ENCODE assay signal across 17 mouse cellular contexts in the genomic region with DNA sequence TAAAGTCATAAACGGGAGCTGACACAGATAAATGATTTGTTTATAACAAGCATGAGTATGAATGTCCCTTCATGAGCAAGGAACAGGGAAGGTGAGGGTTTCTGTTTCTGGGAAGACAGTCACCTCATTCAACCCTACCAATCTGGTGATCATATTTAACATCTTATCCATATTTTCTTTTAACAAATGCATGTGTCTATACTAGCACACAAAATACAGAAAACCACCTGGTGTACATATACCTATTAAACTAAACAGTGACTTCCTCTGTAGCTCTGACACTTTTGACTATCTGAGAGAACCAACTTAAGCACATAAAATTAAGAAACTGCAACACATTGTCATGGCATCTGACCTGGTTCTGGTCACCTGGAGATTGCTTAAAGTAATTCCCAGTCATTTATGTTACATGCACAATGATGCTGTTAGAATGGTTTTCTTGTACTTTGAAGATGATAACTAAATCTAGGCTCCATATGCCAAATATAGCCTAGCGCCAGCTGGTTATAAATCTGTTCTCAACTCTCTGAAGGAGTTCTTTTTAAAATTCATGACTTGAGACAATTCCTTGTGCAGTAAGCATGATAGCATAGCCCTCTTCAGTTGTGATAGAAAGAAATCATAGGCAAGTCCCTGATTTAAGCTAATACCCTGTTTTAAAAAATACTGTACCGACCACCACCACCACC.
A peak's percentile ranks its signal among the peaks of the same experiment; 100 is the strongest.
DNase-seq lines count a peak whose midpoint lies in the region; ATAC-seq lines count a peak whose summit lies in the region.
"Had no signal": no experiment of that assay in that cellular context is flagged by ENCODE, and none has a peak within 500 bp of the region (broad histone marks: within the 10 kb centered on the region; RNA-seq: fewer than 3 reads in every experiment).

No protein-coding gene starts in this region.

- DNase-seq in forebrain, embryonic 14.5 days (ENCODE audit: low spot score): peak; percentile 71
- DNase-seq in forebrain, embryonic 11.5 days (ENCODE audit: low spot score): no peak
- DNase-seq in brain, embryonic 18.5 days (ENCODE audit: low read depth, low spot score): peak; percentile 78
- DNase-seq in layer of hippocampus, adult 8-10 months (ENCODE audit: low spot score in 2 of 2): peak; percentile 63 to 64
- peak; percentile 30 to 60 for DNase-seq in left cerebral cortex, postnatal 36 days (ENCODE audit: low spot score in 2 of 2)
- DNase-seq: cerebellum, adult 8-10 months; heart, adult 2 months; kidney, adult 8-10 months; kidney, postnatal 4 days; lung, postnatal 14 days had no signal

- H3K9ac ChIP-seq in forebrain, embryonic 14.5 days (ENCODE audit: low read length): no peak overlapping the region
- H3K9ac ChIP-seq in forebrain, embryonic 11.5 days (ENCODE audit: low read length): no peak overlapping the region
- H3K9ac ChIP-seq in hindbrain, embryonic 16.5 days (ENCODE audit: low read depth, low read length): no peak overlapping the region
- H3K9ac ChIP-seq: limb, embryonic 13.5 days; liver, embryonic 15.5 days; neural tube, embryonic 15.5 days had no signal

- ATAC-seq in forebrain, embryonic 14.5 days: peak; percentile 81
- no peak for ATAC-seq in forebrain, embryonic 11.5 days (replicated peaks; ENCODE audit: low FRiP score)
- ATAC-seq in megakaryocyte-erythroid progenitor cell, adult 5-6 weeks (replicated peaks; ENCODE audit: low FRiP score, low TSS enrichment, poor library complexity, severe bottlenecking): no peak
- no peak for ATAC-seq in hindbrain, embryonic 16.5 days
- ATAC-seq in CD4-positive, CD25-positive, alpha-beta regulatory T cell, adult 4 months: no peak

- H3K4me2 ChIP-seq in forebrain, embryonic 14.5 days (ENCODE audit: low read length): no peak overlapping the region
- H3K4me2 ChIP-seq in forebrain, embryonic 11.5 days (ENCODE audit: low read depth, low read length, severe bottlenecking): no peak overlapping the region
- no peak overlapping the region for H3K4me2 ChIP-seq in hindbrain, embryonic 16.5 days (ENCODE audit: low read length)
- H3K4me2 ChIP-seq: limb, embryonic 13.5 days; liver, embryonic 15.5 days; neural tube, embryonic 15.5 days had no signal

- WGBS in forebrain, embryonic 14.5 days: 75% methylated on average over 3 of the region's 3 CpGs
- 91% methylated on average over 3 of the region's 3 CpGs for WGBS in forebrain, embryonic 11.5 days
- WGBS in hindbrain, embryonic 16.5 days: 81% methylated on average over 3 of the region's 3 CpGs

- no peak overlapping the region for H3K4me3 ChIP-seq in forebrain, embryonic 14.5 days (ENCODE audit: low read depth, low read length)
- H3K4me3 ChIP-seq in forebrain, embryonic 11.5 days (ENCODE audit: low read depth, low read length): no peak overlapping the region
- H3K4me3 ChIP-seq in hindbrain, embryonic 16.5 days (ENCODE audit: low read length): no peak overlapping the region
- H3K4me3 ChIP-seq: heart, adult 2 months; limb, embryonic 13.5 days; liver, embryonic 15.5 days; midbrain, embryonic 10.5 days; neural tube, embryonic 15.5 days had no signal

- H3K9me3 ChIP-seq in forebrain, embryonic 14.5 days (replicated peaks; ENCODE audit: control insufficient read depth, low read length): no peaks in the 10 kb centered on the region
- H3K9me3 ChIP-seq in forebrain, embryonic 11.5 days (ENCODE audit: control insufficient read depth, low read length): no peaks in the 10 kb centered on the region
- H3K9me3 ChIP-seq in hindbrain, embryonic 16.5 days (ENCODE audit: control insufficient read depth, low read length): no peaks in the 10 kb centered on the region
- H3K9me3 ChIP-seq: limb, embryonic 13.5 days; liver, embryonic 15.5 days; midbrain, embryonic 10.5 days; neural tube, embryonic 15.5 days had no signal

- no peaks in the 10 kb centered on the region for H3K27me3 ChIP-seq in forebrain, embryonic 14.5 days (replicated peaks; ENCODE audit: control insufficient read depth, insufficient read depth, low read length)
- no peaks in the 10 kb centered on the region for H3K27me3 ChIP-seq in forebrain, embryonic 11.5 days (ENCODE audit: control insufficient read depth, insufficient read depth, low read length)
- no peaks in the 10 kb centered on the region for H3K27me3 ChIP-seq in hindbrain, embryonic 16.5 days (replicated peaks; ENCODE audit: control insufficient read depth, insufficient read depth, low read length)
- H3K27me3 ChIP-seq: limb, embryonic 13.5 days; liver, embryonic 15.5 days; neural tube, embryonic 15.5 days had no signal

- H3K27ac ChIP-seq in forebrain, embryonic 14.5 days (ENCODE audit: low read depth, low read length): no peak overlapping the region; the same call in 1 of the 2 replicates
- H3K27ac ChIP-seq in forebrain, embryonic 11.5 days (ENCODE audit: low read depth, low read length): no peak overlapping the region
- H3K27ac ChIP-seq in hindbrain, embryonic 16.5 days (ENCODE audit: low read depth, low read length): no peak overlapping the region
- H3K27ac ChIP-seq: heart, adult 2 months; limb, embryonic 13.5 days; liver, embryonic 15.5 days; midbrain, embryonic 10.5 days; neural tube, embryonic 15.5 days had no signal

- no peaks in the 10 kb centered on the region for H3K36me3 ChIP-seq in forebrain, embryonic 14.5 days (ENCODE audit: control insufficient read depth, insufficient read depth, low read length)
- H3K36me3 ChIP-seq in forebrain, embryonic 11.5 days (ENCODE audit: control insufficient read depth, insufficient read depth, low read length): no peaks in the 10 kb centered on the region
- no peaks in the 10 kb centered on the region for H3K36me3 ChIP-seq in hindbrain, embryonic 16.5 days (ENCODE audit: control insufficient read depth, insufficient read depth, low read length)
- H3K36me3 ChIP-seq: limb, embryonic 13.5 days; liver, embryonic 15.5 days; midbrain, embryonic 10.5 days; neural tube, embryonic 15.5 days had no signal

- H3K4me1 ChIP-seq in forebrain, embryonic 14.5 days (ENCODE audit: control insufficient read depth, insufficient read depth, low read length): no peaks in the 10 kb centered on the region
- no peaks in the 10 kb centered on the region for H3K4me1 ChIP-seq in forebrain, embryonic 11.5 days (replicated peaks; ENCODE audit: control insufficient read depth, insufficient read depth, low read length)
- H3K4me1 ChIP-seq in hindbrain, embryonic 16.5 days (ENCODE audit: control insufficient read depth, insufficient read depth, low read depth, low read length): no peaks in the 10 kb centered on the region
- H3K4me1 ChIP-seq: limb, embryonic 13.5 days; liver, embryonic 15.5 days; midbrain, embryonic 10.5 days; neural tube, embryonic 15.5 days had no signal

- intact Hi-C loops in left cerebral cortex, postnatal 36 days (cut with DNase I): no loop called here
